Mouse (Mus musculus): ENCODE results near the gene Lexm.

DNA sequence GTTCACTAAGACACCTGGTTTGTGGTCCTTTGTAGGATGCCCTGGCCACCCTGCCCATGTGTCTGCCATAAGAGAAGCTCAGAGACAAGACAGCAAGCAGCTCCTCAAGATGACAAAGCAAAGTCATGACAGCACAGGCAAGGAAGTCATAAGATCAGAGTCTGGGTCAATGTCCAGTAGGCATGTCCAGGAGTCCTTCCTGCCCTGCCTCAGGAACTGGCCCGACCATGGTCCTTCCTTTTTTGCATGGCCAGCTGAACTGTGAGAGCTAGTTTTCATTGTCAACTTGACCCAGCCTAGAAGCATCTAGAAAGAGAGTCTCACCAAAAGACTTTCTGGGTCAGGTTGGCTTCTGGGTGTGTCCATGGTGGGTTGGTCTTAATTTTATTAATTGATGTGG, 9.1 kb downstream of the Lexm start:
- no peak for TF ChIP-seq CTCF (IDR thresholded peaks at IDR 0.05; ENCODE audit: low read depth)
- no peak for TF ChIP-seq EP300 (IDR thresholded peaks at IDR 0.05; ENCODE audit: low read depth)

Data from heart, postnatal 0 days (tissue).